Mouse (Mus musculus) CH12.LX (cell line): ENCODE measurements around the gene Adsl. TPM values are rescaled to one million over a fixed set of nuclear protein-coding genes. Genes with fewer than 3 reads are reported as not detected.

Experiments
- DNase-seq: peaks from one replicate; pipeline ENCODE4 v3.0.0-alpha.2; 2013; ENCODE audit errors: extremely low read depth
- H3K27ac ChIP-seq: 2 replicates; pipeline ENCODE4 v1.5.1; 2012; ENCODE audit warnings: low read depth, mild to moderate bottlenecking, control low read depth, moderate library complexity; ENCODE audit not compliant: insufficient read depth
- H3K27me3 ChIP-seq: replicated peaks from 2 replicates; pipeline ENCODE3; 2012; ENCODE audit warnings: inconsistent platforms
- H3K36me3 ChIP-seq, 2 experiments: replicated peaks in 1 of 2; 2 replicates each; pipeline versions ENCODE3 to v1.6.1; 2012; ENCODE audit warnings: inconsistent platforms in 1 of 2, low read length in 1 of 2, mild to moderate bottlenecking in 1 of 2, mixed read lengths in 1 of 2, moderate library complexity in 1 of 2; ENCODE audit not compliant: control insufficient read depth in 1 of 2, insufficient read depth in 1 of 2
- H3K4me1 ChIP-seq, 2 experiments: 2 replicates each; pipeline ENCODE4 v1.6.1; 2012; ENCODE audit warnings: inconsistent platforms in 1 of 2, moderate library complexity in 1 of 2; ENCODE audit not compliant: insufficient read depth in 2 of 2, control insufficient read depth in 1 of 2
- H3K4me2 ChIP-seq: 2 replicates; pipeline ENCODE4 v1.6.1; 2012; ENCODE audit warnings: low read depth, mild to moderate bottlenecking, control low read depth; ENCODE audit not compliant: poor library complexity, insufficient read depth, severe bottlenecking
- H3K4me3 ChIP-seq, 3 experiments: fragments of 150-350 bp in 1 of 3; sonication (generic) in 1 of 3; replicated peaks in 1 of 3; 2 replicates each; pipeline versions ENCODE3 to v1.5.1; 2011 to 2012; ENCODE audit warnings: low read depth in 2 of 3, low read length in 2 of 3, mild to moderate bottlenecking in 2 of 3, moderate library complexity in 2 of 3, control low read depth in 1 of 3, improper control_type of control experiment in 1 of 3, inconsistent platforms in 1 of 3, mixed read lengths in 1 of 3; ENCODE audit not compliant: poor library complexity in 1 of 3
- H3K79me2 ChIP-seq: replicated peaks from 2 replicates; pipeline ENCODE4 v1.6.1; 2012; ENCODE audit warnings: mild to moderate bottlenecking, moderate library complexity; ENCODE audit not compliant: control insufficient read depth, poor library complexity, insufficient read depth, severe bottlenecking; ENCODE audit errors: extremely low read depth
- H3K9ac ChIP-seq: 2 replicates; pipeline ENCODE4 v1.6.1; 2012; ENCODE audit warnings: low read depth, mild to moderate bottlenecking, control low read depth, moderate library complexity; ENCODE audit not compliant: insufficient read depth
- H3K9me3 ChIP-seq: replicated peaks from 2 replicates; pipeline ENCODE3; 2012; ENCODE audit warnings: low read length, inconsistent platforms, mixed read lengths
- CTCF ChIP-seq, 2 experiments: IDR thresholded peaks in 1 of 2; conservative IDR thresholded peaks in 1 of 2; 2 replicates each; pipeline ENCODE4 v1.5.1; 2011 to 2012; ENCODE audit warnings: low read depth in 2 of 2, low read length in 2 of 2, improper control_type of control experiment in 1 of 2, inconsistent platforms in 1 of 2, mild to moderate bottlenecking in 1 of 2, moderate library complexity in 1 of 2
- E2F4 ChIP-seq: IDR thresholded peaks from 2 replicates; pipeline ENCODE4 v1.6.1; 2011; ENCODE audit warnings: low read depth, low read length, improper control_type of control experiment; ENCODE audit not compliant: insufficient replicate concordance
- ELF1 ChIP-seq: IDR thresholded peaks from 2 replicates; pipeline ENCODE4 v1.6.1; 2014; ENCODE audit warnings: low read depth, mild to moderate bottlenecking, inconsistent platforms, low read length, improper control_type of control experiment
- EP300 ChIP-seq: IDR thresholded peaks from 2 replicates; pipeline ENCODE4 v1.6.1; 2011; ENCODE audit warnings: low read length, improper control_type of control experiment
- ETS1 ChIP-seq: conservative IDR thresholded peaks from 2 replicates; pipeline ENCODE4 v1.6.1; 2012; ENCODE audit warnings: low read depth, mild to moderate bottlenecking, inconsistent platforms, low read length, improper control_type of control experiment, moderate library complexity
- GABPA ChIP-seq: IDR thresholded peaks from 2 replicates; pipeline ENCODE4 v1.6.1; 2012; ENCODE audit warnings: low read depth, low read length, improper control_type of control experiment, inconsistent platforms; ENCODE audit not compliant: insufficient replicate concordance
- HCFC1 ChIP-seq: IDR thresholded peaks from 2 replicates; pipeline ENCODE4 v1.6.1; 2012; ENCODE audit warnings: low read depth, mild to moderate bottlenecking, inconsistent platforms, low read length, improper control_type of control experiment
- KAT2A ChIP-seq: IDR thresholded peaks from 2 replicates; pipeline ENCODE4 v1.6.1; 2012; ENCODE audit warnings: low read length, improper control_type of control experiment, inconsistent platforms; ENCODE audit not compliant: insufficient replicate concordance
- MAFK ChIP-seq: IDR thresholded peaks from 2 replicates; pipeline ENCODE4 v1.6.1; 2011; ENCODE audit warnings: low read length, improper control_type of control experiment; ENCODE audit not compliant: insufficient replicate concordance
- MEF2A ChIP-seq: IDR thresholded peaks from 2 replicates; pipeline ENCODE4 v1.6.1; 2014; ENCODE audit warnings: low read depth, mild to moderate bottlenecking, inconsistent platforms, low read length, improper control_type of control experiment, borderline replicate concordance
- MXI1 ChIP-seq: IDR thresholded peaks from 2 replicates; pipeline ENCODE4 v1.6.1; 2011; ENCODE audit warnings: mild to moderate bottlenecking, low read depth, low read length, improper control_type of control experiment
- MYC ChIP-seq: IDR thresholded peaks from 2 replicates; pipeline ENCODE4 v1.6.1; 2011; ENCODE audit warnings: low read depth, mild to moderate bottlenecking, improper control_type of control experiment, low read length
- PAX5 ChIP-seq: IDR thresholded peaks from 2 replicates; pipeline ENCODE4 v1.6.1; 2012; ENCODE audit warnings: low read length, inconsistent platforms, mixed read lengths
- POLR2AphosphoS2 ChIP-seq: IDR thresholded peaks from 2 replicates; pipeline ENCODE4 v1.6.1; 2011; ENCODE audit warnings: low read depth, low read length, improper control_type of control experiment
- RCOR1 ChIP-seq: conservative IDR thresholded peaks from 2 replicates; pipeline ENCODE4 v1.6.1; 2012; ENCODE audit warnings: low read depth, mild to moderate bottlenecking, inconsistent platforms, low read length, improper control_type of control experiment
- SMC3 ChIP-seq: IDR thresholded peaks from 2 replicates; pipeline ENCODE4 v1.6.1; 2011; ENCODE audit warnings: low read depth, low read length, improper control_type of control experiment
- UBTF ChIP-seq: IDR thresholded peaks from 2 replicates; pipeline ENCODE4 v1.6.1; 2012; ENCODE audit warnings: low read depth, mild to moderate bottlenecking, inconsistent platforms, low read length, improper control_type of control experiment, moderate library complexity
- ZC3H11A ChIP-seq: IDR thresholded peaks from 2 replicates; pipeline ENCODE4 v1.6.1; 2012; ENCODE audit warnings: low read depth, mild to moderate bottlenecking, inconsistent platforms, low read length, improper control_type of control experiment
- ZNF384 ChIP-seq: IDR thresholded peaks from 2 replicates; pipeline ENCODE4 v1.6.1; 2012; ENCODE audit warnings: low read depth, low read length, improper control_type of control experiment, inconsistent platforms
- dilution Hi-C: fragments of 300-500 bp; cut with MboI; formaldehyde crosslinking; loops from 2 replicates; pipeline ENCODE4 v1.14.3; 2020; ENCODE audit warnings: low sequenced_read_pairs; ENCODE audit not compliant: extremely low pct_unique_long_range_greater_than_20kb, extremely low pct_ligation_motif_present
- in situ Hi-C: fragments of 300-500 bp; cut with MboI; formaldehyde crosslinking; loops from 3 replicates; pipeline ENCODE4 v1.14.3; 2019; ENCODE audit warnings: low sequenced_read_pairs, low pct_ligation_motif_present, low pct_unique_long_range_greater_than_20kb, mixed read lengths
- polyA plus RNA-seq: library from polyadenylated mRNA; unstranded; fragments of >175 nt; gene quantifications from 2 replicates; pipeline ENCODE4 v1.2.1, GENCODE M21; 2012; ENCODE audit warnings: low read depth; ENCODE audit not compliant: insufficient read length
- total RNA-seq, 2 experiments: library from RNA; depleted of rRNA; stranded (reverse); fragments of 300-350 nt in 1 of 2; fragments of >200 nt in 1 of 2; gene quantifications; 2 replicates each; pipeline ENCODE4 v1.2.3; 2012 to 2014

The Adsl gene
- total and polyA plus RNA-seq, 3 experiments: 226 to 356 (median 276) TPM

- Histone ChIP-seq H3K9ac (no peak overlapping the region), H3K4me3 (no peak overlapping the region), H3K4me2 (no peak overlapping the region), H3K79me2 (peaks cover 4% of the 10 kb centered on the region; the same call in 1 of the 2 replicates), H3K27ac (no peak overlapping the region), H3K4me1 (peaks cover 2 to 21% of the 10 kb centered on the region in 2 experiments; a peak in 3 of 4 replicates), H3K27me3 (no peaks in the 10 kb centered on the region), H3K9me3 (no peaks in the 10 kb centered on the region), H3K36me3 (peaks cover 0 to 2% of the 10 kb centered on the region in 2 experiments)
- in situ Hi-C loops (no loop called here), dilution Hi-C loops (no loop called here)
- no peak for TF ChIP-seq ELF1
- TF ChIP-seq HCFC1: no peak
- TF ChIP-seq E2F4: no peak
- no peak for TF ChIP-seq UBTF
- no peak for TF ChIP-seq SMC3
- TF ChIP-seq MAFK: no peak
- TF ChIP-seq KAT2A: no peak
- TF ChIP-seq RCOR1: no peak
- no peak for TF ChIP-seq ZC3H11A
- DNase-seq: no peak
Measured at GRCm38 (mm10) chr15:80981176-80981575, 32.9 kb downstream of the Adsl start.

- H3K36me3 ChIP-seq: peaks cover 0 to 2% of the 10 kb centered on the region in 2 experiments
- H3K4me1 ChIP-seq: peaks cover 2 to 12% of the 10 kb centered on the region in 2 experiments; a peak in 3 of 4 replicates
- H3K27me3 ChIP-seq: no peaks in the 10 kb centered on the region
- TF ChIP-seq CTCF (conservative IDR thresholded peaks at IDR 0.05 in 1 of 2, IDR thresholded peaks at IDR 0.05 in 1 of 2; ENCODE audit: low read depth in 2 of 2, low read length in 2 of 2): no peak
- TF ChIP-seq ETS1: no peak
- dilution Hi-C loops (no loop called here), in situ Hi-C loops (no loop called here)
- no peaks in the 10 kb centered on the region for H3K9me3 ChIP-seq
- no peak overlapping the region for H3K27ac ChIP-seq
- peaks cover 2% of the 10 kb centered on the region; the same call in 1 of the 2 replicates for H3K79me2 ChIP-seq
- no peak overlapping the region for H3K9ac ChIP-seq
- H3K4me2 ChIP-seq: no peak overlapping the region
- no peak overlapping the region for H3K4me3 ChIP-seq
- no peak for DNase-seq
Measured at GRCm38 (mm10) chr15:80983264-80983663, 35.0 kb downstream of the Adsl start.

DNA sequence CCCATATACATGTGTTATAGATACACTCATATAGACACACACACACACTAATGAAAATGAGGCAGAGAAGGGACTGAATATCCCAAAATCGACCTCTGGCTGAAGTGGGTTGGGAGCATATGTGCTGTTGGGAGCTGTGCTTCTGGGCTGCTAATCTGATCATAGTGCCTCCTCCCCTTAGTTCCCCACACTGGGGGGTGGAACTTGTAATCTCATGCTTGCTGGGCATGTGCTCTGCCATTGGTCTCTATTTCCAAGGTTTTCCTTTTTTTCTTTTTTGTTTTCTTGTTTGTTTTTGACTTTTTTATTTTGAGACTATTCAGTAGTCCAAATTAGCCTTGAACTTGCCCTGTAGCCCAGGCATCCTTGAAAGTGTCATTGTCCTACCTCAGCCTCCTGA, 40.0 kb downstream of the Adsl start:
- peaks cover 0 to 3% of the 10 kb centered on the region in 2 experiments for H3K36me3 ChIP-seq
- no peak overlapping the region for H3K4me2 ChIP-seq
- peaks cover 2 to 13% of the 10 kb centered on the region in 2 experiments; a peak in 1 of 4 replicates for H3K4me1 ChIP-seq
- no peaks in the 10 kb centered on the region for H3K9me3 ChIP-seq
- no peak for TF ChIP-seq GABPA
- no peak for TF ChIP-seq PAX5
- TF ChIP-seq MEF2A: no peak
- TF ChIP-seq ZNF384: no peak
- no peak for TF ChIP-seq MYC
- no peak for TF ChIP-seq POLR2AphosphoS2
- no peak for TF ChIP-seq ELF1
- no peak for TF ChIP-seq UBTF
- TF ChIP-seq EP300: no peak
- no peak for TF ChIP-seq CTCF (conservative IDR thresholded peaks at IDR 0.05 in 1 of 2, IDR thresholded peaks at IDR 0.05 in 1 of 2; ENCODE audit: low read depth in 2 of 2, low read length in 2 of 2)
- TF ChIP-seq MXI1: no peak
- H3K79me2 ChIP-seq: no peaks in the 10 kb centered on the region
- H3K27ac ChIP-seq: no peak overlapping the region
- in situ Hi-C loops: no loop called here
- H3K9ac ChIP-seq: no peak overlapping the region
- dilution Hi-C loops: no loop called here
- DNase-seq: no peak
- H3K4me3 ChIP-seq: no peak overlapping the region
- no peaks in the 10 kb centered on the region for H3K27me3 ChIP-seq
